Mouse (Mus musculus): ENCODE results near the gene Tspan5. TPM values are rescaled to one million over a fixed set of nuclear protein-coding genes. Genes with fewer than 3 reads are reported as not detected.

Gene Tspan5
- polyA plus RNA-seq, 1 experiment from 2014 or later: 20.9 TPM

Other genes starting within 250 kb of the Tspan5 start
- 345 and 370 TPM in 2 replicates for gene Eif4e, start 216.0 kb upstream of the Tspan5 start, polyA plus RNA-seq (2014; fragmentation: Nextera tagmentation; extraction: Ambion mirVana)